8 mouse cellular contexts compared by ENCODE assay signal in genomic region chr11:68657811-68658210, GRCm38 (mm10). TPM values are rescaled to one million over a fixed set of nuclear protein-coding genes. Genes with fewer than 3 reads are reported as not detected.
DNase-seq lines count a peak whose midpoint lies in the region; ATAC-seq lines count a peak whose summit lies in the region.

No protein-coding gene starts in this region.

- H3K36me3 ChIP-seq in kidney, embryonic 16.5 days (ENCODE audit: insufficient read depth, low read length) = no peaks in the 10 kb centered on the region
- no peaks in the 10 kb centered on the region for H3K36me3 ChIP-seq in limb, embryonic 13.5 days

- no peak overlapping the region for H3K4me2 ChIP-seq in kidney, embryonic 16.5 days (replicated peaks; ENCODE audit: low read depth, low read length)
- no peak overlapping the region for H3K4me2 ChIP-seq in limb, embryonic 13.5 days (replicated peaks)

- no peak for ATAC-seq in kidney, embryonic 16.5 days (ENCODE audit: low FRiP score, low TSS enrichment)
- peak; percentile 44 for ATAC-seq in limb, embryonic 13.5 days (ENCODE audit: low FRiP score, low read depth)

- WGBS in kidney, embryonic 16.5 days = 47% methylated on average over 9 of the region's 9 CpGs
- 50% methylated on average over 9 of the region's 9 CpGs for WGBS in limb, embryonic 13.5 days

- H3K9me3 ChIP-seq in kidney, embryonic 16.5 days (ENCODE audit: low read length) = no peaks in the 10 kb centered on the region
- H3K9me3 ChIP-seq in limb, embryonic 13.5 days = no peaks in the 10 kb centered on the region

- H3K27ac ChIP-seq in kidney, embryonic 16.5 days (ENCODE audit: low read length) = peak overlapping the region; percentile 83
- peak overlapping the region; percentile 74 for H3K27ac ChIP-seq in limb, embryonic 13.5 days

- no peak for DNase-seq in kidney, adult 9 months
- peak; percentile 74 to 84 for DNase-seq in frontal cortex, postnatal 10 days (ENCODE audit: low spot score in 2 of 2)
- DNase-seq in kidney, postnatal 14 days = peak; percentile 68
- DNase-seq in c-Kit-positive CD71-positive TER-119-positive erythroid progenitor cells, embryonic 14.5 days (ENCODE audit: low spot score) = no peak
- no peak for DNase-seq in testis, postnatal 10 days (ENCODE audit: low spot score)
- no peak for DNase-seq in embryo, embryonic 10 days (ENCODE audit: low spot score)

- H3K4me3 ChIP-seq in kidney, embryonic 16.5 days (ENCODE audit: low read length) = no peak overlapping the region
- H3K4me3 ChIP-seq in limb, embryonic 13.5 days = no peak overlapping the region

- H3K27me3 ChIP-seq in kidney, embryonic 16.5 days (ENCODE audit: insufficient read depth, low read length) = no peaks in the 10 kb centered on the region
- H3K27me3 ChIP-seq in limb, embryonic 13.5 days = no peaks in the 10 kb centered on the region

- H3K9ac ChIP-seq in kidney, embryonic 16.5 days (replicated peaks; ENCODE audit: low read length) = no peak overlapping the region
- no peak overlapping the region for H3K9ac ChIP-seq in limb, embryonic 13.5 days

- peaks cover 20% of the 10 kb centered on the region; the same call in 1 of the 2 replicates for H3K4me1 ChIP-seq in kidney, embryonic 16.5 days (ENCODE audit: insufficient read depth, low read length)
- peaks cover 21% of the 10 kb centered on the region for H3K4me1 ChIP-seq in limb, embryonic 13.5 days

RNA-seq across cellular contexts. Expression of gene Myh10, which starts 33.5 kb away (rescaled TPM):
- polyA plus RNA-seq in kidney, embryonic 16.5 days (2015; fragmentation: Nextera tagmentation; extraction: Ambion mirVana) = 147 and 155 TPM in 2 replicates
- polyA plus RNA-seq in limb, embryonic 13.5 days (2015; fragmentation: Nextera tagmentation; extraction: Ambion mirVana) = 151 and 159 TPM in 2 replicates

Comparison
In these comparisons a context has a peak if more than half of its experiments do, and no peak if none do; other contexts are left out.
1. DNase-seq: peak in frontal cortex, postnatal 10 days (2 of 2) and kidney, postnatal 14 days (single experiment); none in kidney, adult 9 months (single experiment), c-Kit-positive CD71-positive TER-119-positive erythroid progenitor cells, embryonic 14.5 days (single experiment), testis, postnatal 10 days (single experiment) and embryo, embryonic 10 days (single experiment).